Mouse (Mus musculus) leukemia stem cell, adult 10-12 weeks (primary cell): ENCODE data around the gene Cavin3. TPM values are rescaled to one million over a fixed set of nuclear protein-coding genes. Genes with fewer than 3 reads are reported as not detected.

ENCODE experiments used
- polyA plus RNA-seq: library from polyadenylated mRNA; stranded (reverse); fragments of >175 nt; gene quantifications from 2 replicates; pipeline ENCODE4 v1.2.3, GENCODE M21; 2012; ENCODE audit warnings: low replicate concordance

Gene Cavin3
- polyA plus RNA-seq, result 3.8 and 5.3 TPM in 2 replicates

GRCm38 (mm10) chr7:105481505-105482411 lies at the start of gene Cavin3:
Gene Cavin3, minus strand, starts transcription at chr7:105482300.

Other genes starting within 250 kb of the Cavin3 start
- not detected in 2 replicates for gene Olfr688, start 194.2 kb downstream of the Cavin3 start, polyA plus RNA-seq
- 0.03 TPM in 1 of 2 replicates, not detected in the other for gene Olfr689, start 171.1 kb downstream of the Cavin3 start, polyA plus RNA-seq
- gene Olfr690, start 148.2 kb downstream of the Cavin3 start, polyA plus RNA-seq, result not detected in 2 replicates
- not detected in 2 replicates for gene Olfr691, start 140.0 kb downstream of the Cavin3 start, polyA plus RNA-seq
- gene Olfr692, start 114.1 kb downstream of the Cavin3 start, polyA plus RNA-seq, result not detected in 2 replicates
- not detected in 2 replicates for gene Gm5901, start 107.3 kb downstream of the Cavin3 start, polyA plus RNA-seq
- 65.0 and 67.0 TPM in 2 replicates for gene Fam160a2, start 82.2 kb downstream of the Cavin3 start, polyA plus RNA-seq
- not detected in 2 replicates for gene Cnga4, start 77.7 kb downstream of the Cavin3 start, polyA plus RNA-seq
- gene Cckbr, start 56.6 kb downstream of the Cavin3 start, polyA plus RNA-seq, result 0.07 TPM in 1 of 2 replicates, not detected in the other
- gene Smpd1, start 72.1 kb upstream of the Cavin3 start, polyA plus RNA-seq, result 18.1 and 38.9 TPM in 2 replicates
- 0.97 and 1.3 TPM in 2 replicates for gene Apbb1, start 99.4 kb upstream of the Cavin3 start, polyA plus RNA-seq
- not detected in 2 replicates for gene Hpx, start 117.8 kb upstream of the Cavin3 start, polyA plus RNA-seq
- gene Trim3, start 151.3 kb upstream of the Cavin3 start, polyA plus RNA-seq, result 5.6 and 6.8 TPM in 2 replicates
- 182 and 273 TPM in 2 replicates for gene Timm10b, start 157.8 kb upstream of the Cavin3 start, polyA plus RNA-seq
- gene Arfip2, start 158.1 kb upstream of the Cavin3 start, polyA plus RNA-seq, result 56.0 and 57.5 TPM in 2 replicates
- 9.1 and 148 TPM in 2 replicates for gene Gm45799, start 158.3 kb upstream of the Cavin3 start, polyA plus RNA-seq
- 0.07 and 0.25 TPM in 2 replicates for gene Dnhd1, start 168.5 kb upstream of the Cavin3 start, polyA plus RNA-seq